Mouse (Mus musculus) midbrain, embryonic 16.5 days (tissue): ENCODE measurements at regions not wholly inside any gene's neighbourhood (a gene's known extent, or its start where the extent isn't known, plus 50 kb on each side); places are given as distances from the start of the nearest gene placed in this dataset.

Source experiments
- ATAC-seq: fragments of 200-750 bp; cut with Nextera tagmentation; 2 replicates; pipeline ENCODE4 v1.8.0; 2017; ENCODE audit warnings: moderate TSS enrichment
- H3K27ac ChIP-seq: fragments of 300-500 bp; sonication (generic); 2 replicates; pipeline ENCODE4 v1.5.1; 2014; ENCODE audit warnings: mild to moderate bottlenecking, low read length, mixed read lengths
- H3K27me3 ChIP-seq: fragments of 300-500 bp; sonication (generic); 2 replicates; pipeline ENCODE4 v1.6.1; 2014; ENCODE audit warnings: low read depth, low read length, mixed read lengths; ENCODE audit not compliant: control insufficient read depth, insufficient read depth
- H3K36me3 ChIP-seq: fragments of 300-500 bp; sonication (generic); 2 replicates; pipeline ENCODE4 v1.6.1; 2014; ENCODE audit warnings: mild to moderate bottlenecking, low read length, moderate library complexity, mixed read lengths; ENCODE audit not compliant: control insufficient read depth, insufficient read depth
- H3K4me1 ChIP-seq: fragments of 300-500 bp; sonication (generic); 2 replicates; pipeline ENCODE4 v1.6.1; 2014; ENCODE audit warnings: mild to moderate bottlenecking, low read length, mixed read lengths; ENCODE audit not compliant: control insufficient read depth, insufficient read depth
- H3K4me2 ChIP-seq: fragments of 300-500 bp; sonication (generic); 2 replicates; pipeline ENCODE4 v1.6.1; 2014; ENCODE audit warnings: mild to moderate bottlenecking, low read length, mixed read lengths
- H3K4me3 ChIP-seq: fragments of 300-500 bp; sonication (generic); 2 replicates; pipeline ENCODE4 v1.5.1; 2014; ENCODE audit warnings: low read depth, mild to moderate bottlenecking, low read length, moderate library complexity, mixed read lengths
- H3K9ac ChIP-seq: fragments of 300-500 bp; sonication (generic); 2 replicates; pipeline ENCODE4 v1.6.1; 2014; ENCODE audit warnings: low read depth, low read length, mixed read lengths
- H3K9me3 ChIP-seq: fragments of 300-500 bp; sonication (generic); replicated peaks from 2 replicates; pipeline ENCODE4 v1.6.1; 2014; ENCODE audit warnings: mild to moderate bottlenecking, low read length, mixed read lengths; ENCODE audit not compliant: control insufficient read depth, poor library complexity, severe bottlenecking
- WGBS: fragments of 180-500 bp; shearing (Covaris S2); extraction: QIAGEN DNeasy Blood & Tissue Kit; methylation state at CpG from one replicate; pipeline ENCODE4 v1.1.7; 2014; 5-methylcytosine and 5-hydroxymethylcytosine counted together

DNA sequence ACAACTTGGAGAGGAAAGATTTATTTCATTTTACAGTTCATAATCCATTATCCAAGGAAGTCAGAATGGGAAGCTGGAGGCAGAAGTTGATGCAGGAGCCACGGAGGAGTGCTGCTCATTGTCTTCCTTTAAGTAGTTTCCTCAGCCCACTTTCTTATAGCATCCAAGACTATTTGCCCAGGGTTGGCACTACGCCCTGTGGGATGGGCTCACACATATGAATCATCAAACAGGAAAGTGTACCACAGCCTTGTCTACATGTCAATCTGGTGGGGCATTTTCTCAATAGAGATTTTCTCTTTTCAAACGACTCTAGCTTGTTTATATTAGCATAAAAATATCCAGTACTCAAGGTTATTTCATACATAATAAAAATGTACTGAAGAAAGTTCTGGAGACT, 88.2 kb upstream of the Asb5 start:
- Histone ChIP-seq H3K9ac (no peak overlapping the region), H3K27me3 (no peaks in the 10 kb centered on the region), H3K4me1 (no peaks in the 10 kb centered on the region), H3K27ac (no peak overlapping the region), H3K36me3 (no peaks in the 10 kb centered on the region), H3K4me2 (no peak overlapping the region), H3K4me3 (no peak overlapping the region), H3K9me3 (no peaks in the 10 kb centered on the region)
- ATAC-seq: no peak
- 78% methylated on average over 3 of the region's 3 CpGs for WGBS

DNA sequence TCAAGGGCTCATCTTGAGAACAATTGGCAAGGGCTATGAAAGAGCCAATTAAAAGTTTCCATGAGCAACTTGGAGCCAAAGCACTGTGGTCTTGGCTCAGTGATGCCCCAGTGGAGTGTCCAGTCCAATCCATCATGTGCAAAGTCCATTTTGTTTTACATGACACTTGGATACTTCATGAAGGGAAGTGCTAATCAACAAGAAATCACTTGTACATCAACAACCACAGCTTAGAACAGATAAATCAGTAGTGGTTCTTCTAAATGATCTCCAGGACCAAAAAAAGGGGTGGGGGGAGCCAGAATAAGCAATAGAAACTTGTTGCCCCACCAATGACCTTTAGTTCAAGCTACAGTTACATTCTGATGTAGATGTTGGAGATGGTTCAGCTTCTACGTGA, 87.0 kb upstream of the Asb5 start:
- Histone ChIP-seq H3K27me3 (no peaks in the 10 kb centered on the region), H3K4me2 (no peak overlapping the region), H3K36me3 (no peaks in the 10 kb centered on the region), H3K9me3 (no peaks in the 10 kb centered on the region), H3K27ac (no peak overlapping the region), H3K4me3 (no peak overlapping the region), H3K4me1 (no peaks in the 10 kb centered on the region), H3K9ac (no peak overlapping the region)
- 88% methylated on average over 1 of the region's 1 CpGs for WGBS
- no peak for ATAC-seq

DNA sequence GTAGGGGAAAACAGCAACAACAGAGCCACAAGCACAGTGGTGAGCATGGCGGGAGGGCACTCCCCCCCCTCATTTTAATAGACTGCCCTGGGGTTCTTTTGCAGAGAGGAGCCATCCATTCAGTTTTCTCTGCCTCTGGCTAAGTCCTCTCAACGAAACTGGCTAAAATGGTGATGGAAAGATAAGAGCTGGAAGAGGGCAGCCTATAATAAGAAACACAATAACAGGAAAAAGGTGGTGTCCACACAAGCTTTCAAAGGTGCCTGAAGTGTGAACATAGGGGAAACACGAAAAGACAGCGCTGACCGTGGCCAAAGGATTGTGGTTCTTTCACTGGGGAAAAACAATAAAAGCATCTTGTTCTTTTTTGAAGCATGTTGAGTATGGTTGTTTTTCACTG, 83.0 kb upstream of the Asb5 start:
- H3K9me3 ChIP-seq: no peaks in the 10 kb centered on the region
- no peak for ATAC-seq

DNA sequence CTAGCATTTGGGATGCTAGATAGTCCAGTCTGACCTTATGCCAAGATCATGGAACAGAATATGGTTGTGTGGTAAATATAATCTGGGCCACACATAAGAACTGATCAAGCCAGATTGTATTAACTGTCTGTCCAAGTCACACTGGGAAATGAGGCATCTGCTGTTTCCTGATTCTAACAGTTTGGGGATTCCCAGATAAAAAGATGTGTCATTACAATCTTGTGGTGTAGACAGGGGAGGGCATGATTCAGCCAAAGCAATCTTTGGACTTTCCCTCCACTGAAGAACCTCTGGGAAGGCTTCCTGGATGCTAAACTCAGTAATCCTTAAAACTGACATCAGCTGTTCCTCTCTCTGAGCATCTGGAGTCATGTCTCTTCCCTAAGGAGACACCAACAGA, 79.6 kb upstream of the Asb5 start:
- H3K4me3 ChIP-seq: no peak overlapping the region
- H3K27me3 ChIP-seq: no peaks in the 10 kb centered on the region
- no peak overlapping the region for H3K4me2 ChIP-seq
- H3K9ac ChIP-seq: no peak overlapping the region
- H3K4me1 ChIP-seq: no peaks in the 10 kb centered on the region; the same call in 1 of the 2 replicates
- ATAC-seq: no peak
- no peaks in the 10 kb centered on the region for H3K9me3 ChIP-seq
- H3K27ac ChIP-seq: no peak overlapping the region
- no peaks in the 10 kb centered on the region for H3K36me3 ChIP-seq

More for the DNA sequence above, 83.0 kb upstream of the Asb5 start:
- no peak overlapping the region for H3K4me2 ChIP-seq
- H3K4me3 ChIP-seq: no peak overlapping the region
- no peaks in the 10 kb centered on the region; the same call in 1 of the 2 replicates for H3K4me1 ChIP-seq
- H3K9ac ChIP-seq: no peak overlapping the region
- WGBS: 15% methylated on average over 5 of the region's 5 CpGs
- no peaks in the 10 kb centered on the region for H3K36me3 ChIP-seq
- H3K27ac ChIP-seq: no peak overlapping the region
- no peaks in the 10 kb centered on the region for H3K27me3 ChIP-seq

DNA sequence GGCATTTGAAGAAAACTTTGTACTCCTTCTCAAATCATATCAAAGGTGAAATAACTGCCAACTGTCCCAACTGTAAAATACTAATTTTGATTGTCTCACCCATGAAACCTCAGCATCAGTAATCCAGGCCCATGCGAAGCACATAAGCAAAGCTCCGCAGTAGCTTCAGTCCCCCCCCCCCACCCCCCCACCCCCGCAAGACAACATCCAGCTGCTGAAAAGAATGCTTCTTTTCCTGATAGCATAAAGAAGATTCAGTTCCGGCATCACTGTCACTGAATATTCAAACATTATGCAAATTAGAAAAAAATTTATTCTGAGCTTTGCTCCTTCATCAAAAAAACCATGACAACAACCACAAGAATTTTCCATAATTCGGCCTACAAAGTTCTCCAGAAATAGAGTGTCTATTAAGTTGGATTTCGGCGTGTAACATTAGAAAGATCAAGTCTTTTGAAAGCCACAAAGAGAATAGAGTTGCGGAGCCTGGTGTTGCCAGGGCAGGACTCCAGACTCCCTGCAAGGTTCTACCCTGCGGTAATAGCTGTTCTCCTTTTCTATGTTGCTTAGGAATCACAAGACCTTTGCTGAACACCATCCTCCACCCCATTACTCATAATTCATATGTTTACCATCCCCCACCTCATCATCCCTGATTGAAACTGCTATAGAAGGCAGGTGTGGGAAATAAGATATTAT, 77.9 kb upstream of the Asb5 start:
- WGBS: 36% methylated on average over 9 of the region's 9 CpGs
- Histone ChIP-seq H3K9me3 (no peaks in the 10 kb centered on the region), H3K36me3 (no peaks in the 10 kb centered on the region), H3K4me3 (no peak overlapping the region), H3K27ac (no peak overlapping the region), H3K9ac (no peak overlapping the region), H3K27me3 (no peaks in the 10 kb centered on the region), H3K4me2 (no peak overlapping the region), H3K4me1 (no peaks in the 10 kb centered on the region; the same call in 1 of the 2 replicates)
- 0 out of 2 replicates have a peak, but pooled peaks have one; percentile 17 for ATAC-seq

DNA sequence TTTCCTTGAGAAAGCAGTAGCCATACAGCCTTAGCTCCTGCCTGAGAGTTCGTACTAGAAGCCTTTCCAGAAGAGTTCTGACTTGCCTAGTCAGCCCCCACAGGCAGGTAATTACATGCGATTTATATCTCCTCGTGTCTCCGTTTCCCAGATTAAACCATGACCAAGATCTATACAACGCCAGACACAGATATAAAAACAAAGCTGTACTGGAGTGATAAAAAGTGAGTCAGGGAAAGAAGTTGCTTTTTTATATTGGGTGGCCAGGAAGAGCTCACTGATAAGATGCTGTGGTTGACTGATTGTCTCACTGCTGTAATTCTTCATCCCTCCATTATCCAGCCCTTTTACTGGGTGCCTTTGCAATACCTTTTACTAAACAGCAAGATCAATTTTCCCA, 64.4 kb upstream of the Asb5 start:
- ATAC-seq: no peak
- 74% methylated on average over 5 of the region's 5 CpGs for WGBS
- Histone ChIP-seq H3K27ac (no peak overlapping the region), H3K4me1 (no peaks in the 10 kb centered on the region), H3K4me2 (no peak overlapping the region), H3K4me3 (no peak overlapping the region), H3K9ac (no peak overlapping the region), H3K36me3 (no peaks in the 10 kb centered on the region), H3K9me3 (no peaks in the 10 kb centered on the region), H3K27me3 (no peaks in the 10 kb centered on the region)

DNA sequence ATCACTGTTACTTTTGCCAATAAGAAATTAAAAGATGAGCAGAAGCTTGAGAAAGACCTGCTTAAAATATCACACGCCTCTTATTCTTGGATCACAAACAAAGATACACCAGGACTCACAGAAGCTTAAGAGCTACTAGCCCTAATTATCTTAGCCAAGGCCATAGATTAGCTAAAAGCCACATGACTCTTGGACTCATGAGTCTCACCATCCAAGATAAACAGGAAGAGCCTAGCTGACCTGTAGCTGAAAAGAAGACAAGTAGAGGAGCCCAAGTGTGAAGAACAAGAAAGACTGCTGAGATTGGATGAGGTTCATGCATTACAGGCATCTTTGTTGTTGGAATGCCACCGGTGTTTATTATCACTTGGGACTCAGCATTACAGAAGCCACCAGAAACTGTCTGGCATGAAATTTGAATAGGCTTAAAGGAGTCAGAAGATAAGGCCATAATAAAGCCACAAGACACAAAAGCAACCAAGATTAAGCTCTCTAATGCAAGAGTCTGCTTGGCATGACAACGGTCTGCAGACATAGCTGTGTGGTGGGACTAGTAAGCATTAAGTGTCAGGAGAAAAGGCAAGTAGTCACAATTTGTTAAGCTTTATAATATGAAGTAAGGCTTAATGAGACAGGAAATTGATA, 63.8 kb upstream of the Asb5 start:
- Histone ChIP-seq H3K4me1 (no peaks in the 10 kb centered on the region), H3K27ac (no peak overlapping the region), H3K27me3 (no peaks in the 10 kb centered on the region), H3K4me2 (no peak overlapping the region), H3K9me3 (no peaks in the 10 kb centered on the region), H3K36me3 (no peaks in the 10 kb centered on the region), H3K9ac (no peak overlapping the region), H3K4me3 (no peak overlapping the region)
- no peak for ATAC-seq
- WGBS: 79% methylated on average over 3 of the region's 3 CpGs
